Mouse (Mus musculus) limb, embryonic 12.5 days (tissue): ENCODE results near the gene Tead3. TPM values are rescaled to one million over a fixed set of nuclear protein-coding genes. Genes with fewer than 3 reads are reported as not detected.
A peak's percentile ranks its signal among the peaks of the same experiment; 100 is the strongest.

Experiments
- ATAC-seq: fragments of 200-750 bp; cut with Nextera tagmentation; 2 replicates; pipeline ENCODE4 v1.8.0; 2017; ENCODE audit warnings: low read depth, moderate TSS enrichment; ENCODE audit not compliant: insufficient number of reproducible peaks, insufficient read depth, low FRiP score, low TSS enrichment
- H3K27ac ChIP-seq: fragments of 300-500 bp; sonication (generic); 2 replicates; pipeline ENCODE4 v1.5.1; 2016; ENCODE audit warnings: mild to moderate bottlenecking, moderate library complexity
- H3K27me3 ChIP-seq: fragments of 300-500 bp; sonication (generic); 2 replicates; pipeline ENCODE4 v1.6.1; 2016; ENCODE audit warnings: mild to moderate bottlenecking, moderate library complexity
- H3K36me3 ChIP-seq: fragments of 300-500 bp; sonication (generic); 2 replicates; pipeline ENCODE4 v1.6.1; 2016; ENCODE audit warnings: mild to moderate bottlenecking, moderate library complexity
- H3K4me1 ChIP-seq: fragments of 300-500 bp; sonication (generic); replicated peaks from 2 replicates; pipeline ENCODE4 v1.6.1; 2016
- H3K4me2 ChIP-seq: fragments of 300-500 bp; sonication (generic); 2 replicates; pipeline ENCODE4 v1.6.1; 2016; ENCODE audit warnings: mild to moderate bottlenecking, moderate library complexity
- H3K4me3 ChIP-seq: fragments of 300-500 bp; sonication (generic); replicated peaks from 2 replicates; pipeline ENCODE4 v1.5.1; 2016; ENCODE audit warnings: mild to moderate bottlenecking
- H3K9ac ChIP-seq: fragments of 300-500 bp; sonication (generic); replicated peaks from 2 replicates; pipeline ENCODE4 v1.6.1; 2016; ENCODE audit warnings: mild to moderate bottlenecking, moderate library complexity
- H3K9me3 ChIP-seq: fragments of 300-500 bp; sonication (generic); 2 replicates; pipeline ENCODE4 v1.6.1; 2016; ENCODE audit warnings: mild to moderate bottlenecking, moderate library complexity
- WGBS: fragments of 180-500 bp; shearing (Covaris S2); methylation state at CpG from one replicate; pipeline ENCODE4 v1.1.7; 2016; 5-methylcytosine and 5-hydroxymethylcytosine counted together
- polyA plus RNA-seq: library from polyadenylated mRNA; unstranded; fragments of >200 nt; fragmentation: Nextera tagmentation; extraction: Ambion mirVana; gene quantifications from 2 replicates; pipeline ENCODE4 v1.2.1, GENCODE M21; 2016

Tead3 gene
- polyA plus RNA-seq, 1 experiment from 2014 or later, result 11.3 TPM

DNA sequence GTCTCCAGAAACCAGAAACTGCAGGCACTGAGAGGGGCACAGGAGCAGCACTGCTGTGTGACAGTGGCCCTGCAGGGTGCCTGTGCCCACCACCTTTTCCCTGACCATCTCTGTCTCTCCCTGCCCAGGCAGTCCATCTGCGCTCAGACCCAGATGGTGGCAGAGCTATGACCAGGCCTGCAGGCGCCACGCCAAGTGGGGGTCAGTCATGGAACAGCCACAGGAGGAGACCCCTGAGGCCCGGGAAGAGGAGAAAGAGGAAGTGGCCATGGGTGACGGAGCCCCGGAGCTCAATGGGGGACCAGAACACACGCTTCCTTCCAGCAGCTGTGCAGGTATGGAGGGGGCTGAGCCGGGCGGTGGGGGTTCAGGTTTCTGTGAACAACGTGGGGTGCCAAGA lies 64.5 kb downstream of the Tead3 start:
- Histone ChIP-seq H3K36me3 (peaks cover 35% of the 10 kb centered on the region; the same call in 1 of the 2 replicates), H3K9me3 (no peaks in the 10 kb centered on the region), H3K9ac (0 out of 2 replicates have a peak overlapping the region, but pooled peaks have one; percentile 37), H3K4me1 (peaks cover 46% of the 10 kb centered on the region), H3K27ac (no peak overlapping the region), H3K4me2 (no peak overlapping the region), H3K27me3 (no peaks in the 10 kb centered on the region), H3K4me3 (no peak overlapping the region)
- 77% methylated on average over 10 of the region's 10 CpGs for WGBS
- no peak for ATAC-seq

DNA sequence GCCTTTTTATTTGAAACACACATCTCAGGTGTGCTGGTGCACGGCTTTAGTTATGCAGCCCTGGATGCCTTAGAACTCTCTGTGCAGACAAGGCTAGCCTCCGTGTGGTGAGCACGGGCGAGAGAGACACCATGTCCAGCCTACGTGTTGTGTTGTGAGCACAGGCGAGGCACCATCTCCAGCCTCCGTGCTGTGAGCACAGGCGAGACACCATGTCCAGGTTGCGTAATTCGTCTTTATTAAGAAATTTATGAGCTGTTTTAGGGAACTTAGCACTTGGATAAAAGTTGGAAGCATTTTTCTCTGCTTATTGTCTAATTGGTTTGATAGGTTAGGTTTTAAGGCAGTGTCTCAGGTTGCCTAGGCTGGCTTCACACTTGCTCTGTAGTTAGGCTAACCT lies 67.4 kb downstream of the Tead3 start:
- 70% methylated on average over 10 of the region's 10 CpGs for WGBS
- Histone ChIP-seq H3K9ac (no peak overlapping the region), H3K9me3 (no peaks in the 10 kb centered on the region), H3K4me3 (no peak overlapping the region), H3K4me1 (peaks cover 71% of the 10 kb centered on the region), H3K4me2 (no peak overlapping the region), H3K27ac (no peak overlapping the region), H3K36me3 (peaks cover 19% of the 10 kb centered on the region; the same call in 1 of the 2 replicates), H3K27me3 (no peaks in the 10 kb centered on the region; the same call in 1 of the 2 replicates)
- ATAC-seq, result no peak

DNA sequence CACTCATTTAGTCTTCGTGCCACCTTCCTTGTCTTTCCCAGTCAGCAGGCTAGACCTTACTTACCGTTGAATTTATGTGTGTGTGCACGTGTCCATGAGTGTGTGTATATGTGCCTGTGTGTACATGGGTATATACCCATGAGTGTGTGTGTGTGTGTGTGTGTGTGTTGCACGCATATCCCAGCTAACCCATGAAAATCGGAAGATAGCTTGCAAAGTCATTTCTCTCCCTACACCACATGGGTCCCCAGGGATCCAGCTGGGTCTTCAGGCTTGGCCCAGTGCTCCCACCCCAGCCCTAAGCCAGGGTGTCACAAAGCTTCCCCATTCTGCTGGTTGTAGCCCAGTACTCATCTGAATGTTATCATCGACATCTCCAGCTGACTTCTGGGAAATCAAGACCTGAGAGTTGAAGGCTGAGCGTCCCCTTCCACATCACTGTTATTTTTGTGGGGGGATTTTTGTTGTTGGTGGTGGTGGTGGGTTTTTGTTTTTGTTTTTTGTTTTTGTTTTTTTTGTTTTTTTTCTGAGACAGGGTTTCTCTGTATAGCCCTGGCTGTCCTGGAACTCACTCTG lies 68.7 kb downstream of the Tead3 start:
- H3K4me3 ChIP-seq, result no peak overlapping the region
- no peak overlapping the region for H3K27ac ChIP-seq
- ATAC-seq, result no peak
- no peak overlapping the region for H3K4me2 ChIP-seq
- H3K36me3 ChIP-seq, result peaks cover 9% of the 10 kb centered on the region
- H3K27me3 ChIP-seq, result no peaks in the 10 kb centered on the region; the same call in 1 of the 2 replicates
- WGBS, result 92% methylated on average over 7 of the region's 7 CpGs
- no peak overlapping the region for H3K9ac ChIP-seq
- H3K9me3 ChIP-seq, result no peaks in the 10 kb centered on the region
- peaks cover 84% of the 10 kb centered on the region for H3K4me1 ChIP-seq

Other genes with a start within 250 kb of the Tead3 start
- gene Scube3, start 208.7 kb downstream of the Tead3 start, polyA plus RNA-seq, result 8.7 and 12.0 TPM in 2 replicates
- 51.9 and 54.9 TPM in 2 replicates for gene Zfp523, start 173.7 kb downstream of the Tead3 start, polyA plus RNA-seq
- gene Def6, start 143.0 kb downstream of the Tead3 start, polyA plus RNA-seq, result 11.1 and 12.8 TPM in 2 replicates
- 3.2 and 3.5 TPM in 2 replicates for gene Ppard, start 118.1 kb downstream of the Tead3 start, polyA plus RNA-seq
- 36.5 and 44.5 TPM in 2 replicates for gene Fance, start 37.3 kb downstream of the Tead3 start, polyA plus RNA-seq
- 535 and 537 TPM in 2 replicates for gene Rpl10a, start 22.3 kb downstream of the Tead3 start, polyA plus RNA-seq
- 6.3 and 8.6 TPM in 2 replicates for gene Tulp1, start 14.4 kb upstream of the Tead3 start, polyA plus RNA-seq
- 36.2 and 42.4 TPM in 2 replicates for gene Fkbp5, start 166.7 kb upstream of the Tead3 start, polyA plus RNA-seq
- not detected in 2 replicates for gene Armc12, start 180.0 kb upstream of the Tead3 start, polyA plus RNA-seq
- gene Clpsl2, start 198.6 kb upstream of the Tead3 start, polyA plus RNA-seq, result not detected in 2 replicates
- gene Clps, start 209.9 kb upstream of the Tead3 start, polyA plus RNA-seq, result not detected in 2 replicates
- gene Lhfpl5, start 224.8 kb upstream of the Tead3 start, polyA plus RNA-seq, result 0.46 and 0.89 TPM in 2 replicates